Mouse (Mus musculus) lung, postnatal 0 days (tissue): ENCODE data around the gene Ncmap.

ENCODE experiments used
- CTCF ChIP-seq: IDR thresholded peaks from 2 replicates; pipeline ENCODE4 v1.5.1; 2016; ENCODE audit warnings: antibody characterized with exemption, mild to moderate bottlenecking
- EP300 ChIP-seq: IDR thresholded peaks from 2 replicates; pipeline ENCODE4 v1.6.1; 2016; ENCODE audit warnings: antibody characterized with exemption, mild to moderate bottlenecking, control low read depth

DNA sequence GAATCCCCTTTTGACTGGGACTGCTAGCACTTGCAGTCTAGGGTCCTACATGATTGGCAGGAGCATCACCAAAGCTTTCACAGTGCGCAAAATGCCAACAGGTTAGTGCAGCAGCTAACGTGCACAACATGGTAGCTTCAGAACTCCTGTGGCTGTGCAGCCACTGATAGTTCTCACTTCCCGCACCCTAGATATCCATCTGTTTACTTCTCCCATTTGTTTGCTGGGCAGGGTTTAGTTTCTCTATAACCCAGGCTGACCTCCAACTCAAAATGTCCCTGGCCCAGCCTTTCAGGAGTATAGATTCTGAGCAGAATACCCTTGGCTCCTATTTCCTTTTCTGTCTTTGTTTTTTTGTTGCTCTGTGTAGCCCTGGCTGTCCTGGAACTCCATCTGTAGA lies 71.6 kb downstream of the Ncmap start:
- TF ChIP-seq EP300 (no peak), CTCF (no peak)
